Mouse (Mus musculus): ENCODE measurements at regions not wholly inside any gene's neighbourhood (a gene's known extent, or its start where the extent isn't known, plus 50 kb on each side); places are given as distances from the start of the nearest gene placed in this dataset.

DNA sequence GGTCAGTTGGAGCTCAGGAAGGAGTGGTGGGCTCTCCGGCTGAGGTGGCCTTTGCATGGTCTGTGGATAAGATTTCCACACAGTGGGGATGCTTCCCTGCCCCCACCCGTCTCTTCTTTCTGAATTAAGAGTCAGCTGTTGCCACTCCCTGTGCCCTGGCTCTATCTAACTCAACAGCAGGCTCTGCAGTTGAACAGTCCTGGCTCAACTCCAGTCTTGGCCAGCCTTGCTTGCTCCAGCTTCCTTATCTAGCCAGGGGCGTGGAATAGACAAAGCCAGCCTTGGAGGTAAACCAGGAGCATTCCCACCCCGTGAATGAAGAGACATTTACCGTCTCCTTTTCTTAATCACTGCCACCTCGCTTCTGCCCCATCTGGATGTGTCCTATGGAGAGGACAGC is 89.7 kb downstream of the Mn1 start:
- no peak for DNase-seq

DNA sequence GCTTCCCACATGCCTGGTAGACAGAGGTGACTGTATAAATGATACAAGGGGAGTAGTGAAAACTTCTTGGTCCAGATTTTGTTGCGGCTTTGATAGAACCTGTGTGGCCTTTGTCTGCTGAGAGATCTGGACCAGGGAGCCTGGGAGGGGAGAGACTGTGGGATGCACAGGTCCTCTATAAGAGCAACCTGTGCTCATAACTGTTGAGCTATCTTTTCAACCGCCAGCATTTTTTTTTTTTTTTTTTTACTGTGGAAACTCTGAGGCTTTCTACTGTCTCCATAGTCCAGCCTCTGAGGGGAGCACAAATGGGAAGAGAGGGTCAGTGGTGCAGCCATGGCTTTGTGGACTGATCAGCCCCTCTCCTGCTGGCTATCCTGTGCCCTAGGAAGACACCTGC is 90.2 kb downstream of the Mn1 start:
- DNase-seq = no peak

DNA sequence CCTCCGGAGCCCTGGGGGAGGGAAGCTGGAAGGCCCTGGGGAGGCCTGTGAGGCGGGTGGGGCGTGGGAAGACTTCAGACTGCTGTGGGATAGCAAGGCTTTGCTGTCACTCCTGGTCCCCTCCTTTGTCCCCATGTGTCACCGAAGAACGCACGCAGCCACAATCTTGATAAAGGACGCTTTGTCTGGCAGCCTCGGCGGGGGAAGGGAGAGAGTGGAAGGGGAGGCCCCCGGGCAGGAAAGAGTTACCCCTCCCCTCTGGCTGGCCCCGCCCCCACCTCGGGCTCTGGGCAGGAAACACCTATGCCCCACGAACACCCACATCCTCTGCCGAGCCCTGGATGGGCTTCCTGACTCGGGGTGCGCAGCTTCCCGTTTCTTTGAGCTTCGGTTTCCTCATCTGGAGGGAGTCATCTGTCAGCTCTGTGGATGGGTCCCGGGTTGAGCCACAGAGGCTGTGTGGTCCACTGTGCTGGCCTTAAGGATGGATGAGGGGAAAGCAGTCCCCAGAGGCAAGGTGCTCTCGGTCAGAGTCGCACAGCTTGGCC is 91.9 kb downstream of the Mn1 start:
- no peak for DNase-seq

- DNase-seq = no peak
Measured at GRCm38 (mm10) chr5:111509575-111510057, 92.5 kb downstream of the Mn1 start.

GRCm38 (mm10) chr5:111510183-111510878 is 93.2 kb downstream of the Mn1 start:
- DNase-seq = no peak

GRCm38 (mm10) chr5:111510879-111511231 is 93.7 kb downstream of the Mn1 start:
- no peak for DNase-seq

- no peak for DNase-seq
Measured at GRCm38 (mm10) chr5:111511982-111512381, 94.8 kb downstream of the Mn1 start.

- DNase-seq = no peak
Measured at GRCm38 (mm10) chr5:111513976-111514375, 96.8 kb downstream of the Mn1 start.

DNA sequence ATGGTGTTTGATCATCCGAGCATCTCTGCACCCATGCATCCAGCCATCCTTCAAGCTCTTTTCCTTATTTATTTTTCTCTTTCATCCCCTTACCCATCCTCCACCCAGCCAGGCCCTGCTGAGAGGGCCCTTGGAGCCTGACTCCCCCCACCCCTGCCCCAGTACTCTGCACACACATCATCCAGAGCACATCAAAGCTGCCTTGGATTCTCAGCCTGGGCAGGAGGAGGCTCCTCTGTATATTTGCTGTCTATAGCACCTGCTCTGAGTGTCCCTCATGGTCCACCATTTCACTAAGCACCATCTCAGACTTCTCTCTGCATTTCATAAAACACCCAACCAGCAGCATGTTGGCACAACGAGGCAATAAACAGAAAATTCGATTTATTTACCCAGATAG is 101.9 kb downstream of the Mn1 start:
- no peak for DNase-seq

GRCm38 (mm10) chr5:111519500-111520041 is 102.4 kb downstream of the Mn1 start:
- DNase-seq = no peak

- DNase-seq = no peak
Measured at GRCm38 (mm10) chr5:111521866-111522265, 104.7 kb downstream of the Mn1 start.

DNA sequence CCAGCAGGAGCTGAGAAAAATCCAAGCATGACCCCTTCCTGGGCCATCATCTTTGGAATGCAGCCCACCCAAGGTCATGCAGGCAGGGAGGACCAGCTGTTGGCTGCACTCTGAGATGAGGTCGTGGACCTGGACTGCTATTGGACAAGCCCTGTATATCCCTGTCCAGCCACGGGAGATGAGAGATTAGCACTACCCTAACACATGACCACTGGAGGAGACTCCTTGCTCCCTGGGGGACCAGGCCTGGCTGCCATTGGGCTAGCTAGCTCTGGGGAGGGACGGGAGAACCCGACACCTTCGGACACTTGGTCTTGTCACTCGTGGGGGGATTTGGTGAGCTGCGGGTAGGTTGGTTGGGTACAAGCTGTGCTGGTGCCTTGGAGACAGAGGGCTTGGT is 105.4 kb downstream of the Mn1 start:
- no peak for DNase-seq

GRCm38 (mm10) chr5:111527741-111528140 is 110.6 kb downstream of the Mn1 start:
- no peak for DNase-seq

DNA sequence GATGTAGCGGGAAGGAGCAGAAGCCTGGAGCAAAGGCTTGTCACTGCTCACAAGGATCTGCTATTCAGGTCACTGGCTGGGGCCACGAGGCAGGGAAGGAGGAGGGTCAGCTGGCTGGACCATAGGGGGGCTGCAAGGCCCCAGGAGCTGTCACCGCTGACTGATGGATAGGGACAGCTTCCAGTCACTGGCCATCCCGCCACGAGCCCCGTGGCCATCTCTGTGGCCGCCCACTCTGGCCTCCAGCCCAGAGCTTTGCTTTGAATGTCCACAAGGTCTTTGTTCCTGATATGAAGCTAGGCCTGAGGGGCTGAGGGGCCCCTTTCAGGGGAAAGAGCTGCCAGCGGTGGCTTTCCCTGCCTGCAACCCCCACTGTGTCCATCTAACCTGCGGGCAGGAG is 111.9 kb downstream of the Mn1 start:
- no peak for DNase-seq

DNA sequence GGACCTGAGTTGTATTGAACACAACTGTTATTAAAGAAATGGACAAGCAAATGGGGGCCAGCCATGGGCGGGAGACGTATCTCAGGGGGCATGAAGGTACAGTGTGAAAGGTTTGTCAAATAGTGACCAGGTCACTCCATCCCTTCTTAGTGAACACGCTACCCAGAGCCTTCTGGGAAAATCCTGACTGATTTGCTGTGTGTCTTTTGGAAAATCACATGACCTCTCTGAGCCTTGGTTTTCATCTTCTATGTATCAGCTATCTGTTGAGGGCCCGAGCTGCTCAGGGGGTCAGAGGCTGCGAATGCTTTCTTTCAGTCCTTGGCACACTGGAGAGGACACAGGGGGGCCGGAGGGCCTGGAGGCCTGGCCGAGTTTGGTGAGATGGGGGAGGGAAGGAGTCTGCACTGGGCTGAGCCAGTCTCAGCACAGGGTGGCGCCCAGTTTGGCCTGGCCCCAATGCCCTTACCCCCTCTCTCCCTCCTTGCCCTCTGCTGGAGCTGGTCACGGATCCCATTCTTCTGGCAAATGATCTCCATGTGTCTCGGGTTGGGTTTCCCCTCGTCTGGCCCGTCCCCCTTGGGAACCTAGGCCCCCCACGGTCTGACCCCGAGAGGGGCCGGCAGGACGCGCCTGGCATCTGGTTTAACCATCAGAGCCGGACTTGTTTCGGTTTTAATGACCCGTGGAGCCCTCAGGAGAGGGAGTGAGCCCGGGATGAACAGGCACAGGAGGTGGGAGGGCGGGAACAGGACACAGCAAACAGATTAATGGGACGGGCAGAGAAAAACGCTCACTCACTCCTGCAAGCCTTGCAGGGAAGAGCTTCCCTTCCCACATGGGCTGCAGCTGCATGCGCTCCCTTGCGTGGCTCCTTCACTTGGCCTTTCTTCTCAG is 113.7 kb downstream of the Mn1 start:
- DNase-seq = no peak

DNA sequence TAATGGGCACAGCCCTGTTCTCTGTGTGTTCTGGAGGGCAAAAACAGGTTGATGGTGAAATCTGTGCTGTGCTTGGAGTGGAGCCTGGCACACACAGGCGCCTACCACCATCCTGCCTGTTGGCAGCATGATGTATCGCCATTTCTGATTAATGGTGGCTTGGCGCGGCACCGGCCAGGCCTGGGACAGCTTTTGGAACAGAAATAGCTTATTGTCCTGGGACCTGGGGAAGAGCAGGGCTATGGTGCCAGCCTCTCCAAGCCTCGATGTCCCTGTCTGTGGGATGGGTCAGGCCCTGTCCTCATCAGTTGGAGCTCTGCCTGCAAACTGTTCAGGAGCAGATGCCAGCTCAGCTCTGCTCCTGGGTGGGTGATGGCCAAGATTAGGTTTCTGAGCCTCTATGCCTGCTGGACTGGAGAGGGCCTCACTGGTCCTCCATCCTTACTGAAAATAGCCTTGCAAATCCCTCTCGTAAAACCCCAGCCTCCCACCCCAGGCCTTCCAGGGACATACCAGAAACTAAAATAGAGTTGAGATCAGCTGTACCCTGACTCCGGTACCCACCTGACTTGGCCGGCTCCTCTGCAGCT is 115.4 kb downstream of the Mn1 start:
- DNase-seq = peak; percentile 22

GRCm38 (mm10) chr5:111535978-111536377 is 118.8 kb downstream of the Mn1 start:
- DNase-seq = no peak

GRCm38 (mm10) chr5:111538560-111539450 is 121.6 kb downstream of the Mn1 start:
- DNase-seq = no peak

- no peak for DNase-seq
Measured at GRCm38 (mm10) chr5:111540486-111540885, 123.3 kb downstream of the Mn1 start.

- DNase-seq = no peak
Measured at GRCm38 (mm10) chr5:111542077-111542476, 124.9 kb downstream of the Mn1 start.

DNA sequence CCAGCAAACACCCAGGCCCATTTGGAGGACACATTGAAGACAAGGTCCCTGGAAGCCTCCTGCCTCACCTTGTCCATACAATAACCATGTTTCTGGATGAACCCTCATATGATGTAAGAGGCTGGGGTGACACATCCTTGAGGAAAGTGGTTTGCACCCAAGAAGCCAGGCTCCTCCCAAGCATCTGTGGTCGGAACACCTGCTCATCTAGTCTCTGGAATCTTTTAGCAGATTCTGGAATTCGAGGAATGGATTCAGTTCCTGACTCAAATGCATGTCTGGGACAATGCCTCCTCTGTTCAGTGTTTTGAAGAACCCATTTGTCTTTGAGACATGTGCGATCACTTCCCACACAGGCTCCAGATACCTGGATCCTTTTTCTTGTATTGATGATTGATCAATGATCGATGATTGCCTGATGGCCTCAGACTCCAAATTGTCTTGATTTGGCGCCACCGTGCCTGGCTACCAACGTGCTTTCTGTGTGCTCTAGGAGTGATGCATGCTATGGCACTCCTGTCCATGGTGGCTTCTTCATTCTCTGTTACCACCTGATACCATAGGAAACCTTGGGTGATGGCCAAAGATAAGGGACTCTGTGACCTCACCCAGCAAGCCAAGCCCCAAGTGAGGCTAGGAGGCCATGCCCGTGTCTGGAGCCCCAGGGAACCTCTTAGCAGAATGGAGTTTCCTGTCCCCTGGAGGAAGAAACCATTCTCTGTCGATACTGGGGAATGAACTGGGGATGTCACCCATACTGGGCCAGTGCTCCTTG is 126.7 kb downstream of the Mn1 start:
- DNase-seq = no peak

Data from cerebellum, adult 11-12 months (tissue).